Mouse (Mus musculus) forebrain, embryonic 13.5 days (tissue): ENCODE measurements around the gene AU040320. TPM values are rescaled to one million over a fixed set of nuclear protein-coding genes. Genes with fewer than 3 reads are reported as not detected.

Experiments used
- ATAC-seq: fragments of 200-750 bp; cut with Nextera tagmentation; 2 replicates; pipeline ENCODE4 v1.8.0; 2017
- H3K27ac ChIP-seq: fragments of 300-500 bp; sonication (generic); 2 replicates; pipeline ENCODE4 v1.5.1; 2015; ENCODE audit warnings: inconsistent platforms, mild to moderate bottlenecking, moderate library complexity
- H3K27me3 ChIP-seq: fragments of 300-500 bp; sonication (generic); 2 replicates; pipeline ENCODE4 v1.6.1; 2015; ENCODE audit warnings: mild to moderate bottlenecking, inconsistent platforms
- H3K36me3 ChIP-seq: fragments of 300-500 bp; sonication (generic); 2 replicates; pipeline ENCODE4 v1.6.1; 2015; ENCODE audit warnings: mild to moderate bottlenecking, inconsistent platforms; ENCODE audit not compliant: poor library complexity, severe bottlenecking
- H3K4me1 ChIP-seq: fragments of 300-500 bp; sonication (generic); 2 replicates; pipeline ENCODE4 v1.6.1; 2015; ENCODE audit warnings: inconsistent platforms
- H3K4me2 ChIP-seq: fragments of 300-500 bp; sonication (generic); 2 replicates; pipeline ENCODE4 v1.6.1; 2015; ENCODE audit warnings: inconsistent platforms, mild to moderate bottlenecking, moderate library complexity
- H3K4me3 ChIP-seq: fragments of 300-500 bp; sonication (generic); 2 replicates; pipeline ENCODE4 v1.5.1; 2015; ENCODE audit warnings: mild to moderate bottlenecking, inconsistent platforms
- H3K9ac ChIP-seq: fragments of 300-500 bp; sonication (generic); 2 replicates; pipeline ENCODE4 v1.6.1; 2015; ENCODE audit warnings: mild to moderate bottlenecking, inconsistent platforms
- H3K9me3 ChIP-seq: fragments of 300-500 bp; sonication (generic); replicated peaks from 2 replicates; pipeline ENCODE4 v1.6.1; 2016; ENCODE audit warnings: inconsistent platforms
- WGBS: fragments of 180-500 bp; shearing (Covaris S2); methylation state at CpG from one replicate; pipeline ENCODE4 v1.1.7; 2015; 5-methylcytosine and 5-hydroxymethylcytosine counted together
- polyA plus RNA-seq: library from polyadenylated mRNA; unstranded; fragments of >200 nt; fragmentation: Nextera tagmentation; extraction: Ambion mirVana; gene quantifications from 2 replicates; pipeline ENCODE4 v1.2.1, GENCODE M21; 2015

AU040320 gene
- polyA plus RNA-seq, 1 experiment from 2014 or later = 32.6 TPM

DNA sequence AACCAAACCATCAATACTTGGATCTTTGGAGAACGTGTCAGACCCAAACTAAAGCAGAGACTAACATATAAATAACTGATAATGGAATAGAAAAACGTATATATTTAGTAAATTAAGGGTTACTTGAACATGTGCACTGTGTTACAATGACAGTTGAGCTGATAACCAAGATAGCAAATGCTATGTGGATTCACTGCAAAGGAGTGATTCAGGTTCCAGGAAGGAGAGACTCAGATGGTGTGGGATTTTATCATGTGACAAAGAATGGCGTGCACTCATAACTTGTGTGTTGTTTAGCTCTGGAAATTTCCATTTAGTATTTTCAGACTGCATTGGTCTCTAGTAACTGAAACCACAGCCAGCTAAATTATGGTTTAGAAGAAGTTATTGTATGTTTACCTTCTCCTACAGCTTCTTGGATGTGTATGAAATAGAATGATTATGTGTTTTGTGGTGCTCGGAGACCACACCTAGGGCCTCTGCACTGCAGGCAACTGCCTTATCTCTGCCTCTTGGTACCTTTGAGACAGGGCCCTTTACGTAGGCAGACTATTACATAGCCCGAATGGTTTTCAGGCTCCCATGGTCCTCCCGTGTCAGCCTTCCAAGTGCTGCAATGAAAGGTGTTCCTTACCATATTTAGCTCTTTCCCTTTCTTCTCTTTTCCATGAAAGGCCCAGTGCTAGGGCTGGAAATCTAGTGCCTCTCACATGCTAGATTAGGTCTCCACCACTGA lies 53.5 kb downstream of the AU040320 start:
- 94% methylated on average over 7 of the region's 7 CpGs for WGBS

DNA sequence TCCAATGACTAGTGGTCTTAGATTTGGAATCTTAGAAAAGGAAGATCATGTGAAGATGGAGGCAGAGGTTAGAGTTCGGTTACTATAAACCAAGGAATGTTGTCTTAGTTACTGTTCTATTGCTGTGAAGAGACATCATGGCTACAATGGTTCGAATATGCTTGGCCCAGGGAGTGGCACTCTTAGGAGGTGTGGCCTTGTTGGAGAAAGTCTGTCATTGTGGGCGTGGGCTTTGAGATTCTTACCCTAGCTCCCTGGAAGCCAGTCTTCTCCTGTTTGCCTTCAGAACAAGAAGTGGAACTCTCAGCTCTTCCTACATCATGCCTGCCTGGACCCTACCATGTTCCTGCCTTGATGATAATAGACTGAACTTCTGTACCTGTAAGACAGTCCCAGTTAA lies 57.2 kb downstream of the AU040320 start:
- Histone ChIP-seq H3K4me1 (no peaks in the 10 kb centered on the region), H3K4me2 (no peak overlapping the region), H3K9ac (no peak overlapping the region), H3K4me3 (no peak overlapping the region), H3K27me3 (no peaks in the 10 kb centered on the region), H3K36me3 (peaks cover 23% of the 10 kb centered on the region), H3K9me3 (no peaks in the 10 kb centered on the region), H3K27ac (no peak overlapping the region)
- ATAC-seq = no peak
- 91% methylated on average over 3 of the region's 3 CpGs for WGBS

More for the DNA sequence above, 53.5 kb downstream of the AU040320 start:
- Histone ChIP-seq H3K27me3 (no peaks in the 10 kb centered on the region), H3K4me2 (no peak overlapping the region), H3K36me3 (peaks cover 10% of the 10 kb centered on the region), H3K4me3 (no peak overlapping the region), H3K4me1 (peaks cover 19% of the 10 kb centered on the region), H3K27ac (no peak overlapping the region), H3K9ac (no peak overlapping the region), H3K9me3 (no peaks in the 10 kb centered on the region)
- no peak for ATAC-seq

DNA sequence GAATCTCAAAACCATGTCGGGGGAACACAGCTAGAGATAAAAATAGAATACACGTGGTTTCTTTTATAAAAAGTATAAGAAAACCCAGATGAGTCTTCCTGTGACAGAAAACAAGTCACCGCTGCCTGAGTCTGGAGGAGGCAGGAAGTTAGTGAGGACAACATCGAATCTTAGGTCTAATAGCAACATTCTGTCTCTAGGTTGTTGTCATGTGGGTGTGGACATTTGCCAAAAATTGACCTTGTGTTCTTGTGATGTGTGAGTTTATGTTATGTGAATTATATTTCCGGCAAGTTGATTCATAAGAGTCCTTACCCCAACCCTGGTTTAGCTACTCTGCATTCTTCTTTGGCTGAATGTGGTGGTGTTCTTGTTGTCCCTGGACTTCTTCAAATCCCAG lies 59.9 kb downstream of the AU040320 start:
- Histone ChIP-seq H3K36me3 (peaks cover 45% of the 10 kb centered on the region), H3K4me3 (no peak overlapping the region), H3K9me3 (no peaks in the 10 kb centered on the region; the same call in 1 of the 2 replicates), H3K27ac (no peak overlapping the region), H3K9ac (no peak overlapping the region), H3K4me2 (no peak overlapping the region), H3K4me1 (no peaks in the 10 kb centered on the region), H3K27me3 (no peaks in the 10 kb centered on the region)
- WGBS = 85% methylated on average over 5 of the region's 5 CpGs
- ATAC-seq = no peak

DNA sequence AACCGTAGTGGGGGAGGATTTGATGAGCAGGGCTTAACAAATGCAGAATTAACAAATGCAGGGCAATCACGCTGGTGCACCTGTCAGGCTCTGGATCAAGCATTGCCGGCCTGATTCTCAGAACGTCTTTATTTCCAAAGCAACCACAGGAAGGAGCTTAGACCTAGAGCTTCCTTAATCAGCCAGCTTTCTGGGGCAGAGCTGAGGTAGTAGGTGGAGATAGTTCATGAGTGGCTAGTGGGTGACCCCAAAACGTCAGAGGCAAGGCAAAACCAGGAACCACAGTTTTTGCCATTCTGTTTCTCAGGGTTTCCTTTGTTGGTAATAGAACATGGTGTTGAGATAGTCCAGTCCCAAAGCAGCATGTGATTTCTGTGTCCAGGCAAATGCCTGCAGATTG lies 61.5 kb downstream of the AU040320 start:
- no peak overlapping the region for H3K9ac ChIP-seq
- no peak for ATAC-seq
- no peak overlapping the region for H3K4me3 ChIP-seq
- H3K27me3 ChIP-seq = no peaks in the 10 kb centered on the region
- H3K9me3 ChIP-seq = no peaks in the 10 kb centered on the region; the same call in 1 of the 2 replicates
- WGBS = 82% methylated on average over 5 of the region's 5 CpGs
- H3K27ac ChIP-seq = no peak overlapping the region
- peaks cover 36% of the 10 kb centered on the region for H3K36me3 ChIP-seq
- H3K4me1 ChIP-seq = no peaks in the 10 kb centered on the region
- H3K4me2 ChIP-seq = no peak overlapping the region

DNA sequence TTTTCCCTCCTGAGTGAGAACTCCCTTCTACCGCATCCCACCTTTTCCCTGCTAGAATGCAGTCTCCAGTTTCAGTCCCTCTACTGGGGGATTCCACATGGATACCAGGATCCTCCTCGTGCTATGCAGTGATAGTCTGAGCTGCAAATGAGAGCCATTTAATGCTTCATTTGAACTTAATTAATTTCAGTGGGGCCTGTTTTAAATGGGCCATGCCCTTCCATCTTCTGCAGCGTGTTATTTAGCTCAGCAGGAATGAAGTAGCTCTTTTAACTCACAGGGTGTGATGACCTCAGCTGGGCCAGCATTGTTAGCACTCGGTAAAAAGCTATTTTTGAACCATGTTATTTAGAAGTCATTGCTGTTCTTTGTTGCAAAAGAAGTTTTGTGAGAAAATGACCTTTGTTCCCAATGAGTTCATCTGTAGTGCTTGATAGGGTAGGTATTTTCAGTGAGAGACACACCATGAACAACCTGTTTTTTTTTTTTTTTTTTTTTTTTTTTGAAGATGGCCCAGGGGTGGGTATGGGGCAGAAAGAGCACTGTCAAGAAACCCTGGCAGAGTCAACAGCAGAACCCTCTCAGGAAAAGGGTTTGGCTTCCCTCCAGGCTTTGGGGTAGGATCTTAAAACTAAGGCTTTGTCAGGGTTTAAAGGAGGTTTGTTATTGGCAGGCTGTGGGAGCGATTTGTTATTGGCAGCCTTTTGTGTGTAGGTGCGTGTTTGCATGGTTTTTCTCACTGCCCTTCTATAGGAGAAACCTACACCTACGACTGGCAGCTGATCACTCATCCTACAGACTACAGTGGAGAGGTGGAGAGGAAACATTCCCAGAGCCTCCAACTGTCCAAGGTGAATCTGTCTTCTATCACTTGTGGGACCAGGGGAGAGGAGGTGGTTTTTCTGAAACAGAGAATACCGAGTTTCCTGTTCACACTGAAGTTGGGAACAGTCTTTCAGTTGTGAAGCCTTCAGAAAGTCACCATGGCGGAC lies 69.8 kb downstream of the AU040320 start:
- Histone ChIP-seq H3K4me3 (no peak overlapping the region), H3K9ac (no peak overlapping the region; the same call in 1 of the 2 replicates), H3K27me3 (no peaks in the 10 kb centered on the region), H3K4me2 (no peak overlapping the region; the same call in 1 of the 2 replicates), H3K4me1 (peaks cover 16% of the 10 kb centered on the region), H3K36me3 (peaks cover 20% of the 10 kb centered on the region), H3K9me3 (no peaks in the 10 kb centered on the region; the same call in 1 of the 2 replicates), H3K27ac (peak overlapping the region; percentile 19; the same call in 1 of the 2 replicates)
- ATAC-seq = no peak
- 49% methylated on average over 9 of the region's 9 CpGs for WGBS

DNA sequence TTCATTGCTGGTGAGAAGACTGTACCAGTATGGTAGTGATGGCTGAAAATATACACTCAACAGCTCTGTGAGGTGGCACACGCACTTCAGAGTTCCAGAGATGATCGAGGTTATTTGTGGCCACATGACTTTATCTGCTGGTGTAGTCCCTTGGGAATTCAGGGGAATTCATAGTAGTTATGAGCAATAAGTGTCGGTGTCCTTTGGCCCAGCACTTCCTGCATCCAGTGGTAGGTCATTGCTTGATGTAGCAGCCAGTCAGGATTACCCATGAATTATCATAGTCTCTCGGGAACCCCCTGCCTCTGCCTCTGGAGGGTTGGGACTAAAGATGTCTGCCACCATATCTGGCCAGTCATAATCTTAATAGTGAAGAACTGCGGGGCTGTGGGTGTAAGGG lies 70.6 kb downstream of the AU040320 start:
- H3K4me2 ChIP-seq = no peak overlapping the region
- H3K9me3 ChIP-seq = no peaks in the 10 kb centered on the region
- peaks cover 16% of the 10 kb centered on the region for H3K4me1 ChIP-seq
- 0 out of 2 replicates have a peak overlapping the region, but pooled peaks have one; percentile 19 for H3K27ac ChIP-seq
- ATAC-seq = no peak
- H3K36me3 ChIP-seq = peaks cover 22% of the 10 kb centered on the region
- no peak overlapping the region for H3K4me3 ChIP-seq
- H3K9ac ChIP-seq = no peak overlapping the region
- WGBS = 93% methylated on average over 5 of the region's 5 CpGs
- no peaks in the 10 kb centered on the region for H3K27me3 ChIP-seq

DNA sequence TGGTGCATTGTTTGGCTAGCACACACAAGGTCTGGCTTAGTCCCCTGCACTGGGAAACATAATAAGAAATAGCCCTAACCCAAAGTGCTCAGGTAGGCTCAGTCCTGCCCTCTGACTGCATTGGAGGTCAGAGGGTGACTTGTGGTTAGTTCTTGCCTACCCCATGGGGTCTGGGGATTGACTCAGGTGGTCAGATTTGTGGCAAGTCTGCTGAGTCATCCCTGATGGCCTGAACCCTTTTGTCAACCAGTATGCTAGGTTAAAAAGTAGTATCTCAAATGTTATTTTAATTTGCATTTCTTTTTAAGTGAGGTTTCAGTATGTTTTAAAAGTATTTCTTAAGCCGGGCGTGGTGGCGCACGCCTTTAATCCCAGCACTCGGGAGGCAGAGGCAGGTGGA lies 77.8 kb downstream of the AU040320 start:
- Histone ChIP-seq H3K4me1 (no peaks in the 10 kb centered on the region), H3K9ac (no peak overlapping the region), H3K4me3 (no peak overlapping the region), H3K27me3 (no peaks in the 10 kb centered on the region), H3K4me2 (no peak overlapping the region), H3K9me3 (no peaks in the 10 kb centered on the region), H3K36me3 (peaks cover 51% of the 10 kb centered on the region), H3K27ac (no peak overlapping the region)
- 96% methylated on average over 5 of the region's 5 CpGs for WGBS
- no peak for ATAC-seq

DNA sequence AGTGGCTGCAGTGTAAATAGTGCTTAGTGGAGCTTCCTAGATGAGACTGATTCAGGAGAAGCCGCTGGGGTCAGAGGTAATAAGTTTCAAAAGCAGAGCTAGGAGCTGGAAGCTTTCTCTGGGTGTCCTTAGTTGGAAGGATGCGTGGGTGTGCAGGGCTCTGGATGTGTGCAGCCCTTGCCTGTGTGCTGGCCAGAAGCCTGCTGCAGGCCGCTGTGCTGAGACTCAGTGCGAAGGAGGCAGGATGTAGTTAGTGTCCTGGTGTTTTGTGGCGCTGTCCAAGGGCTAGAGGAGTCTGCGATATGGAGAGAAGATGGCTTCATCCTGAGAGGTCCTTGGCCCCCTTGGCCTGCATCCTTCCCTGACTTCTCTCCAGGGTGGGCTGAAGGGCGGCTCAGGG lies 85.5 kb downstream of the AU040320 start:
- Histone ChIP-seq H3K27me3 (no peaks in the 10 kb centered on the region), H3K36me3 (peaks cover 77% of the 10 kb centered on the region), H3K9me3 (no peaks in the 10 kb centered on the region), H3K4me3 (no peak overlapping the region), H3K27ac (no peak overlapping the region), H3K4me1 (0 out of 2 replicates have a peak, but pooled peaks cover 4% of the 10 kb centered on the region), H3K4me2 (no peak overlapping the region), H3K9ac (no peak overlapping the region)
- WGBS = 87% methylated on average over 7 of the region's 7 CpGs
- no peak for ATAC-seq

DNA sequence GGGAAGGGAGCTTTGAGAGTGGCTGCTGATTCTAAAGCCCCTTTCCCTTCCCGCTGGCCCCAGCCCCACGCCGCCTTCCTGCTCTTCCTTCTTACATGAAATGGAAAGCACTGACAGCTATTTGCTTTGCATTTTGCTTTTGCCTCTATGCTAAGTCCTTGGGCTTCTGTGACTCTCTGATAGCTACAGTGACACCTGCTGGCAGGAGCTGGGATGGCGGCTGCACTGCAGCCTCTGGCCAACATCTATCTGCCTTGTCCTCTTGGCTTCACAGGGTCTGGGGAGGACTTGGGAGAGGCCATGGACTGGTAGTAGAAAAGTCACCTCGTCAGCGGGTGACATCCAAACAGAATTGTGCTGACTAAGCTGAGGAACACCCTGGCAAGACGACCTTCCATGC lies 86.5 kb downstream of the AU040320 start:
- H3K9ac ChIP-seq = no peak overlapping the region
- H3K4me2 ChIP-seq = no peak overlapping the region
- H3K27ac ChIP-seq = no peak overlapping the region
- H3K9me3 ChIP-seq = no peaks in the 10 kb centered on the region
- peaks cover 76% of the 10 kb centered on the region for H3K36me3 ChIP-seq
- 17% methylated on average over 7 of the region's 7 CpGs for WGBS
- no peak for ATAC-seq
- H3K4me1 ChIP-seq = 0 out of 2 replicates have a peak, but pooled peaks cover 4% of the 10 kb centered on the region
- no peak overlapping the region for H3K4me3 ChIP-seq
- H3K27me3 ChIP-seq = no peaks in the 10 kb centered on the region

DNA sequence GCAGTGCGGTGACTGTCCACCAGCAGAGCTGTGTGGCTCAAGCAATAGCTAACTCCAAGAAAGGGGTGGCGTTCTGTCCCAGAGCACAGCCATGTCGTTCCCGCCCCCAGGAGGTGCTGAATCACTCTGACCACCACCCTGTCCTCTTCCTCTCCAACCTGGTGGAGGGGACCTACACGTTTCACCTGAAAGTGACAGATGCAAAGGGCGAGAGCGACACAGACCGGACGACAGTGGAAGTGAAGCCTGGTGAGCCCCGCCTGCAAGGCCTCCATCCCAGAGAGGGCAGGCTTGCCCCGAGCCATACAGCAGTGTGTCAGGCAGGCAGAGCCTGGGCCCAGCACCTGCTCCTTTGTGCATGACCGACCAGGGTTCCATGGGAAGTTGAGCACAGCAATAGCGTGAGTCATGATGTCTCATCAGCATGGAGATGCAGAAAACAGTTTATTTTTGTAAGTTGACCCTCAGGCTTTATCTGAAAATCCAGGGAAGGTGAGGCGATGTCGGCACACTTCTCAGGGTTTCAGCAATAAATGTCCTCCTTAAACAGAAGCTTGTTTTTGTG lies 87.7 kb downstream of the AU040320 start:
- H3K27me3 ChIP-seq = no peaks in the 10 kb centered on the region
- no peaks in the 10 kb centered on the region for H3K9me3 ChIP-seq
- H3K4me3 ChIP-seq = no peak overlapping the region
- H3K27ac ChIP-seq = no peak overlapping the region
- 94% methylated on average over 15 of the region's 15 CpGs for WGBS
- no peak overlapping the region for H3K4me2 ChIP-seq
- no peak overlapping the region for H3K9ac ChIP-seq
- no peak for ATAC-seq
- H3K36me3 ChIP-seq = peaks cover 72% of the 10 kb centered on the region
- 0 out of 2 replicates have a peak, but pooled peaks cover 4% of the 10 kb centered on the region for H3K4me1 ChIP-seq

DNA sequence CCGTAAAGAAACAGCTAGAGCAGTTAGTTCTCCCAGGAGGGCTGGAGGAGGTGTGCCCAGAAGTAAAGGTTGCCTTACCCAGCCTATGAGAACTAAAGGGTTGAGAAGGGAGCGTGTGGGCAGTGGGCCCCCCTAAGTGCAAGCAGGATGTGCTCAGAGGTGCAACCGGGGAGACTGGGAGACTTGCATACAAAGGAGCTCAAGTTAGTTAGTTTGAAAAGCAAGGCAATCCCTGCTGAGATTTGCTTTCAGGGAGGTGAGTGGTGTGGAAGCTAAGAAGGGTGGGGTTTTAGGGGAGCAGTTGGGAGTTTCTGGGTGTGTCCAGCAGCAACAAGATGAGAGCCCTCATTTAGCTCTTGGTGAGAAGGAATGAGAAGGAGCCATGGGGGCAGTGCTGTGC lies 89.6 kb downstream of the AU040320 start:
- H3K36me3 ChIP-seq = peaks cover 73% of the 10 kb centered on the region

DNA sequence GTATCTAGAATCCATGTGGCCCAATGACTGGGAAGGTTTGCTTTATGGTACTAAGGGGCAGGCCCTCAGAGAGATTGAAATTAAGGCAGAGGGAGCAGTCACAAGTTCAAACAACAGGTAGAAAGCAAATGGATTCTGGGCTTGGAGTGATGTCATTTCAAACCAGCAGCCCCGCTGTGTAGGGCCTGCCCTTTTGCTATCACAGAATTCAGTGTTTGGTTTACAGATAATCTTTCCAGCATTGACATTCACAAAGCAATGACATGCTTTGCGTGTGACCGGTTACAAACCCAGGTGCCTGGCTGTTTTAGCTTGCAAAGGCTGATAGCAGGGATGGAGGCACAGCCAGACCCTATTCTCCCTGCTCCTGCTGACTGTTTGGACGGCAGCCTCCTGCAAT lies 92.3 kb downstream of the AU040320 start:
- Histone ChIP-seq H3K9me3 (no peaks in the 10 kb centered on the region), H3K4me2 (no peak overlapping the region), H3K4me3 (no peak overlapping the region), H3K27ac (no peak overlapping the region), H3K36me3 (peaks cover 82% of the 10 kb centered on the region), H3K9ac (no peak overlapping the region), H3K4me1 (no peaks in the 10 kb centered on the region), H3K27me3 (no peaks in the 10 kb centered on the region)
- WGBS = 81% methylated on average over 4 of the region's 4 CpGs
- ATAC-seq = no peak

More for the DNA sequence above, 89.6 kb downstream of the AU040320 start:
- ATAC-seq = no peak
- Histone ChIP-seq H3K9me3 (no peaks in the 10 kb centered on the region), H3K4me3 (no peak overlapping the region), H3K4me2 (no peak overlapping the region), H3K27ac (no peak overlapping the region), H3K27me3 (no peaks in the 10 kb centered on the region), H3K4me1 (0 out of 2 replicates have a peak, but pooled peaks cover 4% of the 10 kb centered on the region), H3K9ac (no peak overlapping the region)
- WGBS = 47% methylated on average over 3 of the region's 3 CpGs
